Mouse (Mus musculus) CD8-positive naive resting alpha-beta T cell, adult 2 months (primary cell): ENCODE results near the gene Il31.

Source experiments
- DNase-seq, 2 experiments: peaks; one replicate each; pipeline ENCODE4 v3.0.0; 2022; ENCODE audit warnings: low read depth in 2 of 2, low spot score in 2 of 2

Gene Il31

DNA sequence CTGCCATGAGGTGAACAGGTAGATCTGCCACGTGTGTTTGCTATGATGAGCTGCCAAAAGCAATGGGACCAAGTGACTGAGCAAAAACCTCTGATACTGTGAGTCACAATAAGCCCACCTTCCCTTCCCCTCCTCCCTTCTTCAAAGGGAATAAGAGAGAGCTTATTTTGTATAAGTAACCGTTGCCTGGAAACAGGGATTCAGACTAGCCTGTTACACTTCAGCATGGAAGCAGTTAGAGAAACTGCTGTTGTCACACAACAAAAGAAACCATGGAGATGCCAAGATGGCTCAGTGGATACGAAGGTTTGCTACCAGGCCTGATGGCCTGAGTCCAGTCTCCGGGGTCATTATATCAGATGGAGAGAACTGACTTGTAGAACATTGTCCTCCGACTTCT, 15.5 kb downstream of the Il31 start:
- DNase-seq: no peak

- no peak for DNase-seq
These were observed 18.4 kb downstream of the Il31 start for GRCm38 (mm10) chr5:123470784-123471400.

- DNase-seq: no peak
These were observed 24.7 kb downstream of the Il31 start for GRCm38 (mm10) chr5:123464638-123465037.

DNA sequence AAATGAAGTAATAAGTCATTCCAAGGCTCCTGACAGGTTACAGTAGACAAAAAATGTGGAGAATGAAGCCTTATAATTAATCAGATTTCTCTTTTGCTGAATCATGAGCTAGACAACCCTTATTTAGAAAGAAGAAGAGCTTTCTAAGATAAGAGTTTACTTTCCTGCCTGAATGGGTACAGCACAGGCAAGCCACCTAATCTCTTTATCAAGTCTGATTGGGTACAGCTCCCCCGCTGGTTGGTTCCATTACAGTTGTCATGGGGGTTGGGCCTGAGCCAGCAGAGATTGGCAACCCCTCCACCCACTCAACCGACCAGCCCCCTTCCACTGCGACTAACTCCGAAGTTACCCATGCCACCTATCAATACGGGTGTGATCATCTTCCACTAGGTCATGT, 27.9 kb downstream of the Il31 start:
- DNase-seq: no peak

DNA sequence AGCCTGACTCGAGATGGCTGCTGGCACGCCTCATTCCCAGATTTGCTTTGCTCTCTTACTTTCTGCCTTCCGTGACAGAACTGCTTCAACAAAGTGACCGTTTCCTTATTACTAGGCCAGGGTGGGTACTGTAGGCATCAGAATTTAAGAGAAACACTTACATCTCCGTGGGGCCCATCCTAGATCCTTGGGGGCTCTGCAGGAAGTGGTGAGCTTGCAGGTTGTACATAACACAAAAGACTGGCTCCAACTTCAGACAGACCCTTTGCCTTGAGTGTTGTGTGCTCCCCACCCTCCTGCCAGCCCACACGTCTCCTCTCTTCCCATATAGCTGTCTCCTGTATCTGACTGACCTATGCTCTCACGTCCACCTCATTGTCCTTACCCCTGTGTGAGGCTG, 37.4 kb downstream of the Il31 start:
- DNase-seq: no peak

GRCm38 (mm10) chr5:123444849-123445334, 44.4 kb downstream of the Il31 start:
- DNase-seq: no peak

GRCm38 (mm10) chr5:123444069-123444468, 45.2 kb downstream of the Il31 start:
- DNase-seq: peak; percentile 27 to 57

- DNase-seq: no peak
These were observed 47.0 kb downstream of the Il31 start for GRCm38 (mm10) chr5:123442283-123442682.

DNA sequence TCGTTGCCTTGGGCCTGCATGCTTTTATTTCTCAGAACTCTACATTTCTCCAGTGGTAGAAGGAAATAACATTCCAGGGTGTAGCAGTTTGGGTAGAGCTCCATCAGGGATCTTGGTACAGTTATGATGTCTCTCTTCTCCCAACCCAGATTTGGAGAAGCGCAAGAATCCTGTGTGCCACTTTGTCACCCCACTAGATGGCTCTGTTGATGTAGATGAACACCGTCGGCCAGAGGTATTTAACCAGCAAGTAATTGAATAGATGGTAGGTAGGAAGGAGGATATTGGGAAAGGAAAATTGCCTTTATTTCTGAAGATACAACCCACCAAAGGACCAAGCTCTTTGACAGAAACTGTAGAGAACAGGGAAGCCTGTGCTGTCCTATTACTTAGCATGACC, 48.6 kb downstream of the Il31 start:
- DNase-seq: no peak

DNA sequence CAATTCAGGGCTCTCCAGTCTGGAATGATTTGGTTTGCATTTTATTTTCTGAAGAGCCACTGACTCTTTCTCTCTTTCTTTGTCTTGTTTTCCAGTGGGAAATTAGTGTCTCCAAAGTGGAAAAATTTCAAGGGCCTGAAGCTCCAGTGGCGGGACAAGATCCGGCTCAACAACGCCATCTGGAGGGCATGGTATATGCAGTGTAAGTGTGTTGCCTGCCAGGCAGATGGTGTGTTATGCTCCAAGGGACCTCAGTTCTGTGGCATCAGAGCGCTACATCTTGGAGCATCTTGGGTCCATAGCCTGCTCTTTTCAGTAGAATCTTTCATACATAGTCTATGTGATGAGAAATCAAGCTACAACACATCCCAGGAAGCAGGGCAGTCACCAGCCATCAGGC, 49.3 kb downstream of the Il31 start:
- DNase-seq: no peak

DNA sequence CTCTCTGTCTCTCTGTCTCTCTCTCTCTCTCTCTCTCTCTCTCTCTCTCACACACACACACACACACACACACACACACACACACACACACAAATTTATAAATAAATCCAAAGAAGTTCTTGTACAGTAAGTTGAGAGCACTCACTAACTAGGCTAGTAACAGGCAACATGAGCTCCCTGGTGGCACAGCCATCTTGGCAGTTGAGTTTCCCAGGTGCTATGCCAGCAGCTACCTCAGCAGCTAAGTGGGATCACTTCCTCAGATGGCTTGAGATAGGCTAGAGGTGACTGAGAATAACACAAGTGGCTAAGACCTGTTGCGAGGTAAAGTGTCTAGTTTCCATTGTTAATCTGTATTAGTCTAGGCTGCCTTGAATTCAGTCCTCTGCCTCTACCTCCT, 50.0 kb downstream of the Il31 start:
- DNase-seq: no peak

- no peak for DNase-seq
These were observed 50.9 kb downstream of the Il31 start for GRCm38 (mm10) chr5:123438381-123438780.

DNA sequence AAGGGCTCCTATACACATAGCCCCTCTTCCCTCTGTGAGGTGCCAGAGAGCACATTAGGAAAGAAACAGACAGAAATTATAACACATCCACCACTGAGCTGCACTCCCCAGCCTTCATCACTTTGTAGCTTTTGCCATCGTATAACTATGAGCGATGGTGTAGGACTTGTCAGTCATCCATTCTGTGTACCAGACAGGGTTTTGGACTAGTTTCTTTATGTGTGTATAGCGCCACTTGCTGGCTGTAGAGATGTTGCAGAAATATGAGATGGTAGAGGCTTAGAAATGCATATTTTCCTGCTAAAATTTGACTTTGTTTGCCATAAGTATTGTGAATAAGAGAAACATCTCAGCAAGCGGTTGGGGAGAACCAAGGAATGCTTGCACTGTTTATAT, 52.5 kb downstream of the Il31 start:
- peak; percentile 44 to 66 for DNase-seq

GRCm38 (mm10) chr5:123436071-123436779, 53.1 kb downstream of the Il31 start:
- DNase-seq: no peak

- DNase-seq: no peak
These were observed 56.9 kb downstream of the Il31 start for GRCm38 (mm10) chr5:123432305-123432874.

GRCm38 (mm10) chr5:123431524-123432304, 57.6 kb downstream of the Il31 start:
- no peak for DNase-seq
